Mouse (Mus musculus) MEL (cell line): ENCODE measurements at regions not wholly inside any gene's neighbourhood (a gene's known extent, or its start where the extent isn't known, plus 50 kb on each side); places are given as distances from the start of the nearest gene placed in this dataset.

Experiments used
- POLR2A ChIP-seq, 2 experiments: IDR thresholded peaks; 2 replicates each; pipeline ENCODE4 v1.6.1; 2011 to 2012; ENCODE audit warnings: low read length in 2 of 2, mild to moderate bottlenecking in 2 of 2, control low read depth in 1 of 2, improper control_type of control experiment in 1 of 2, low read depth in 1 of 2, moderate library complexity in 1 of 2; ENCODE audit not compliant: control insufficient read depth in 1 of 2, insufficient read depth in 1 of 2, poor library complexity in 1 of 2
- RAD21 ChIP-seq: IDR thresholded peaks from 2 replicates; pipeline ENCODE4 v1.6.1; 2011; ENCODE audit warnings: mild to moderate bottlenecking, low read depth, low read length, improper control_type of control experiment
- TAL1 ChIP-seq: IDR thresholded peaks from 2 replicates; pipeline ENCODE4 v1.6.1; 2012; ENCODE audit warnings: mild to moderate bottlenecking, inconsistent platforms, low read length, moderate library complexity, mixed read lengths

- TF ChIP-seq TAL1: no peak
- no peak for TF ChIP-seq POLR2A (IDR thresholded peaks at IDR 0.05; ENCODE audit: control insufficient read depth in 1 of 2, insufficient read depth in 1 of 2, low read depth in 1 of 2, low read length in 2 of 2, poor library complexity in 1 of 2)
- no peak for TF ChIP-seq RAD21
Observed at GRCm38 (mm10) chr16:24076109-24076798, 87.6 kb upstream of the Bcl6 start.
